Mouse (Mus musculus) forebrain, embryonic 14.5 days (tissue): ENCODE data around the gene Rhox3g. TPM values are rescaled to one million over a fixed set of nuclear protein-coding genes. Genes with fewer than 3 reads are reported as not detected.
"Not testable (repeated sequence)": the region's sequence is repeated elsewhere in the genome, so short reads cannot be mapped to it uniquely, and the experiment has no call there.

ENCODE experiments used
- ATAC-seq: fragments of 200-750 bp; cut with Nextera tagmentation; 2 replicates; pipeline ENCODE4 v1.8.0; 2017; ENCODE audit warnings: mild to moderate bottlenecking, moderate library complexity
- DNase-seq: peaks from one replicate; pipeline ENCODE4 v3.0.0-alpha.2; 2015; ENCODE audit warnings: low spot score
- H3K27ac ChIP-seq: fragments of 300-500 bp; sonication (generic); 2 replicates; pipeline ENCODE4 v1.5.1; 2014; ENCODE audit warnings: low read depth, mild to moderate bottlenecking, control low read depth, low read length, moderate library complexity
- H3K27me3 ChIP-seq: fragments of 300-500 bp; sonication (generic); replicated peaks from 2 replicates; pipeline ENCODE4 v1.6.1; 2014; ENCODE audit warnings: low read length, control low read depth, mixed read lengths; ENCODE audit not compliant: control insufficient read depth, insufficient read depth
- H3K36me3 ChIP-seq: fragments of 300-500 bp; sonication (generic); 2 replicates; pipeline ENCODE4 v1.6.1; 2014; ENCODE audit warnings: low read length, control low read depth; ENCODE audit not compliant: control insufficient read depth, insufficient read depth
- H3K4me1 ChIP-seq: fragments of 300-500 bp; sonication (generic); 2 replicates; pipeline ENCODE4 v1.6.1; 2014; ENCODE audit warnings: antibody characterized with exemption, low read length, control low read depth; ENCODE audit not compliant: control insufficient read depth, insufficient read depth
- H3K4me2 ChIP-seq: fragments of 300-500 bp; sonication (generic); 2 replicates; pipeline ENCODE4 v1.6.1; 2014; ENCODE audit warnings: mild to moderate bottlenecking, control low read depth, low read length
- H3K4me3 ChIP-seq: fragments of 300-500 bp; sonication (generic); 2 replicates; pipeline ENCODE4 v1.5.1; 2014; ENCODE audit warnings: low read depth, low read length, control low read depth
- H3K9ac ChIP-seq: fragments of 300-500 bp; sonication (generic); 2 replicates; pipeline ENCODE4 v1.6.1; 2014; ENCODE audit warnings: mild to moderate bottlenecking, low read length, control low read depth, moderate library complexity
- H3K9me3 ChIP-seq: fragments of 300-500 bp; sonication (generic); replicated peaks from 2 replicates; pipeline ENCODE4 v1.6.1; 2016; ENCODE audit warnings: low read length, control low read depth, mixed read lengths; ENCODE audit not compliant: control insufficient read depth
- WGBS: fragments of 180-500 bp; shearing (Covaris S2); extraction: QIAGEN DNeasy Blood & Tissue Kit; methylation state at CpG from one replicate; pipeline ENCODE4 v1.1.7; 2014; 5-methylcytosine and 5-hydroxymethylcytosine counted together
- polyA plus RNA-seq: library from polyadenylated mRNA; unstranded; fragments of >200 nt; fragmentation: Nextera tagmentation; extraction: Ambion mirVana; gene quantifications from 2 replicates; pipeline ENCODE4 v1.2.1, GENCODE M21; 2014

The Rhox3g gene
- polyA plus RNA-seq, result not detected in 2 replicates

DNA sequence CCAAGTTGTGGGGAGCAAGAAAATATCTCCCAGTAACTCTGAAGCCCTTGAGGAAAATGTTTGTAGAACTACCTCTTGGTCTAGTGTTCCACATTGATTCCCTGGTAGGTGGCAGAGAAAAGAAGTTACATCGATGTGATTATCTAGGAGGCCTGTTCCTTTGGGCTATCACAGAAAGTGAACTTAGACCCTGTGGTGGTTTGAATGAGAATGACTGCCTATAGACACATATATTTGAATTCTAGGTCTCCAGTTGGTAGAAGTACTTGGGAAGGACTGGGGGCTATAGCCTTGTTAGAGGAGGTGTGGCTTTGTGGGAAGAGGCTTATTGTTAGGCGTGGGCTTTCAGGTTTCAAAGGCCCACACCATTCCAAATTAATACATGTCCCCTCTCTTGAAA, at the start of gene Rhox3g:
Gene Rhox3g (minus strand): TSS at position 101 of the 400 bp plus-strand sequence.
- H3K4me3 ChIP-seq, H3K4me2 ChIP-seq, ATAC-seq, H3K27me3 ChIP-seq, H3K9ac ChIP-seq, H3K9me3 ChIP-seq, H3K4me1 ChIP-seq, DNase-seq, H3K36me3 ChIP-seq, H3K27ac ChIP-seq: not testable (repeated sequence)
- 94% methylated on average over 2 of the region's 2 CpGs for WGBS

DNA sequence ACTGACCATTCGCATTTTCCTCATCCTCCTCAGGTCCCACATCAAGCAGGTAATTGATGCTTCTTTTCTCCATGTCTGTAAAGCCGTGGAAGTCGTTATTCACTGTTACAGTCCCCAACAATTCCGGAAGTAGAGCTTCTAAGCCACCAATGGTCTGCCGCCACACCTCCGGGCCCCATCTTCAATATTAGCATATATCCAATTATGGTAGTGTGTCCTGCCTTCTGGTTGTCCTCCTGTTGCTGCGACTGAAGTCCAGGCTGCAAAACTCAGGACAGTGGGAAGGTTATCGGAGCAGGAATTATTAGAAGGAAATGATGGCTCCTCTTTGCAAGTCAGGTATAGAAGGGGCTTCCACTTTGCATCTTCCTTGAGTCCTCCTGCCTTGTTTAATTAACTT, 44.8 kb upstream of the Rhox3g start, which contains the start of gene Rhox2h:
Gene Rhox2h (minus strand): TSS at position 101 of the 400 bp plus-strand sequence.
- WGBS, result 87% methylated on average over 8 of the region's 8 CpGs
- H3K4me3 ChIP-seq, H3K27ac ChIP-seq, H3K4me2 ChIP-seq, ATAC-seq, H3K36me3 ChIP-seq, DNase-seq, H3K9me3 ChIP-seq, H3K9ac ChIP-seq, H3K4me1 ChIP-seq, H3K27me3 ChIP-seq: not testable (repeated sequence)

DNA sequence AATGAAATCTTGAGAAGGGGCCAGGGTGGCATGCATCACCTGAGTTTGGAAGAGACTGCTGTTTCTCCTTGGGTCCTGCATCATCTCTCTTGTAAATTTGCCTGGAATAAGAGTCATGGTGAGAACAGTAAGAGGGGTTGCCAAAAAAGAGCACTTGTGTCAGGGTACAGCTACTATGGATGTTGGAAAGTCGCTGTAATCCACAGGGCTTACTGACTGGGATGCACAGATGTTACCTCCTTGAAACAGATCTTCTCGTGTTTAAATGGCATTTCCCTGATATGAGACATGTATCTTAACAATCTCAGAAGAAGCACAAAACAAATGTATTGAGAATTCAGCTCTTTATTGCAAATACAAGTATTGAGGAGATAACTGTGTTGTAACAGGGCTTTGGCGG, 40.3 kb upstream of the Rhox3g start, which contains the start of gene Rhox3h:
Gene Rhox3h (minus strand): TSS at position 101 of the 400 bp plus-strand sequence.
- not testable (repeated sequence) for ATAC-seq, DNase-seq
- 91% methylated on average over 1 of the region's 3 CpGs for WGBS

DNA sequence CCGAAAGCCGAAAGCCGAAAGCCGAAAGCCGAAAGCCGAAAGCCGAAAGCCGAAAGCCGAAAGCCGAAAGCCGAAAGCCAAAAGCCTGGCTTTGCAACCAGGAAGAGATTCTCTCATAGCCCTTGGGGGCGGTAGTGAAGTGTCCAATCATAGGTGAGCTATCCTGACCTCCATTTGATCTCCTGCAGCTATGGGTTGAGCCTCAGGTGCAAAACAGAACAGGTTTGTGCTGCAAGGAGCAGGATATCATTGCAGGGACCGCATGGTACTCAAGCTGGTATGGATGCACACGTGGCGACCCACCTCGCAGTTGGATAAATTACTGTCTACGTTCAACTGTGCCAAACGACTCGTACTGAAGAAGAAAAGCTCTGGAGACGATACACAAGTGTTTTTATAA, 22.8 kb upstream of the Rhox3g start, which contains the start of gene Rhox4g:
Gene Rhox4g (minus strand): TSS at position 101 of the 400 bp plus-strand sequence.
- not testable (repeated sequence) for H3K4me1 ChIP-seq, H3K4me2 ChIP-seq, H3K27me3 ChIP-seq, H3K4me3 ChIP-seq, H3K9ac ChIP-seq, H3K36me3 ChIP-seq, H3K27ac ChIP-seq, H3K9me3 ChIP-seq, ATAC-seq, DNase-seq
- 94% methylated on average over 12 of the region's 20 CpGs for WGBS

More for the DNA sequence above, 40.3 kb upstream of the Rhox3g start, which contains the start of gene Rhox3h:
- not testable (repeated sequence) for H3K27me3 ChIP-seq, H3K4me3 ChIP-seq, H3K9me3 ChIP-seq, H3K36me3 ChIP-seq, H3K4me2 ChIP-seq, H3K27ac ChIP-seq, H3K9ac ChIP-seq, H3K4me1 ChIP-seq

DNA sequence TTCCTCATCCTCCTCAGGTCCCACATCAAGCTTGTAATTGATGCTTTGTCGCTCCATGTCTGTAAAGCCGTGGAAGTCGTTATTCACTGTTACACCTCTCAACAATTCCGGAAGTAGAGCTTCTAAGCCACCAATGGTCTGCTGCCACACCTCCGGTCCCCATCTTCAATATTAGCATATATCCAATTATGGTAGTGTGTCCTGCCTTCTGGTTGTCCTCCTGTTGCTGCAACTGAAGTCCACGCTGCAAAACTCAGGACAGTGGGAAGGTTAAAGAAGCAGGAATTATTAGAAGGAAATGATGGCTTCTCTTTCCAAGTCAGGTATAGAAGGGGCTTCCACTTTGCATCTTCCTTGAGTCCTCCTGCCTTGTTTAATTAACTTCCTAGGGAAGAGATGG, 15.0 kb upstream of the Rhox3g start, which contains the start of gene Rhox2g:
Gene Rhox2g (minus strand): TSS at position 101 of the 400 bp plus-strand sequence.
- H3K27me3 ChIP-seq, ATAC-seq, H3K36me3 ChIP-seq, H3K4me1 ChIP-seq, H3K4me3 ChIP-seq, H3K4me2 ChIP-seq, H3K9ac ChIP-seq, H3K27ac ChIP-seq, H3K9me3 ChIP-seq, DNase-seq: not testable (repeated sequence)
- WGBS, result 89% methylated on average over 6 of the region's 6 CpGs

DNA sequence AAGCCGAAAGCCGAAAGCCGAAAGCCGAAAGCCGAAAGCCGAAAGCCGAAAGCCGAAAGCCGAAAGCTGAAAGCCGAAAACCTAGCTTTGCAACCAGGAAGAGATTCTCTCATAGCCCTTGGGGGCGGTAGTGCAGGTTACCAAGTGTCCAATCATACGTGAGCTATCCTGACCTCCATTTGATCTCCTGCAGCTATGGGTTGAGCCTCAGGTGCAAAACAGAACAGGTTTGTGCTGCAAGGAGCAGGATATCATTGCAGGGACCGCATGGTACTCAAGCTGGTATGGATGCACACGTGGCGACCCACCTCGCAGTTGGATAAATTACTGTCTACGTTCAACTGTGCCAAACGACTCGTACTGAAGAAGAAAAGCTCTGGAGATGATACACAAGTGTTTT, 20.8 kb downstream of the Rhox3g start, which contains the start of gene Rhox4f:
Gene Rhox4f (minus strand): TSS at position 101 of the 400 bp plus-strand sequence.
- H3K4me1 ChIP-seq, H3K27me3 ChIP-seq, H3K9me3 ChIP-seq, H3K9ac ChIP-seq, H3K27ac ChIP-seq, H3K36me3 ChIP-seq, DNase-seq, ATAC-seq, H3K4me2 ChIP-seq, H3K4me3 ChIP-seq: not testable (repeated sequence)
- 96% methylated on average over 15 of the region's 19 CpGs for WGBS

DNA sequence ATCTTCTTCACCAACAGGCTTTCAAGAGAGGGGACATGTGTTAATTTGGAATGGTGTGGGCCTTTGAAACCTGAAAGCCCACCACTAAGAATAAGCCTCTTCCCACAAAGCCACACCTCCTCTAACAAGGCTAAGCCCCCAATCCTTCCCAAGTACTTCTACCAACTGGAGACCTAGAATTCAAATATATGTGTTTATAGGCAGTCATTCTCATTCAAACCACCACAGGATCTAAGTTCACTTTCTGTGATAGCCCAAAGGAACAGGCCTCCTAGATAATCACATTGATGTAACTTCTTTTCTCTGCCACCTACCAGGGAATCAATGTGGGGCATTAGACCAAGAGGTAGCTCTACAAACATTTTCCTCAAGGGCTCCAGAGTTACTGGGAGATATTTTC, 47.7 kb downstream of the Rhox3g start, which contains the start of gene Rhox3f:
Gene Rhox3f (plus strand): TSS at position 301 of the 400 bp plus-strand sequence.
- not testable (repeated sequence) for H3K4me1 ChIP-seq, H3K4me3 ChIP-seq, ATAC-seq, H3K27me3 ChIP-seq, H3K27ac ChIP-seq, H3K9ac ChIP-seq, H3K9me3 ChIP-seq, DNase-seq, H3K36me3 ChIP-seq, H3K4me2 ChIP-seq

Other genes with a start within 250 kb of the Rhox3g start
- not detected in 2 replicates for gene Rhox3a2, start 248.6 kb downstream of the Rhox3g start, polyA plus RNA-seq
- gene Rhox4a2, start 237.8 kb downstream of the Rhox3g start, polyA plus RNA-seq, result not detected in 2 replicates
- gene Rhox2b, start 216.5 kb downstream of the Rhox3g start, polyA plus RNA-seq, result not detected in 2 replicates
- not detected in 2 replicates for gene Rhox4b, start 196.1 kb downstream of the Rhox3g start, polyA plus RNA-seq
- gene Rhox2c, start 174.9 kb downstream of the Rhox3g start, polyA plus RNA-seq, result not detected in 2 replicates
- not detected in 2 replicates for gene Rhox3c, start 170.0 kb downstream of the Rhox3g start, polyA plus RNA-seq
- not detected in 2 replicates for gene Rhox4c, start 148.3 kb downstream of the Rhox3g start, polyA plus RNA-seq
- gene Rhox2d, start 135.2 kb downstream of the Rhox3g start, polyA plus RNA-seq, result not detected in 2 replicates
- not detected in 2 replicates for gene Rhox4d, start 114.3 kb downstream of the Rhox3g start, polyA plus RNA-seq
- gene Rhox2e, start 98.2 kb downstream of the Rhox3g start, polyA plus RNA-seq, result not detected in 2 replicates
- not detected in 2 replicates for gene Rhox3e, start 86.6 kb downstream of the Rhox3g start, polyA plus RNA-seq
- gene Rhox4e, start 71.2 kb downstream of the Rhox3g start, polyA plus RNA-seq, result not detected in 2 replicates
- not detected in 2 replicates for gene Rhox2f, start 57.2 kb downstream of the Rhox3g start, polyA plus RNA-seq
- not detected in 2 replicates for gene Rhox3f, start 47.6 kb downstream of the Rhox3g start, polyA plus RNA-seq
- gene Rhox4f, start 20.9 kb downstream of the Rhox3g start, polyA plus RNA-seq, result not detected in 2 replicates
- not detected in 2 replicates for gene Rhox2g, start 14.9 kb upstream of the Rhox3g start, polyA plus RNA-seq
- not detected in 2 replicates for gene Rhox4g, start 22.7 kb upstream of the Rhox3g start, polyA plus RNA-seq
- gene Rhox3h, start 40.2 kb upstream of the Rhox3g start, polyA plus RNA-seq, result not detected in 2 replicates
- not detected in 2 replicates for gene Rhox2h, start 44.7 kb upstream of the Rhox3g start, polyA plus RNA-seq
- gene Rhox5, start 176.2 kb upstream of the Rhox3g start, polyA plus RNA-seq, result not detected in 2 replicates
- gene Rhox6, start 198.3 kb upstream of the Rhox3g start, polyA plus RNA-seq, result not detected in 2 replicates
- not detected in 2 replicates for gene Rhox7a, start 203.1 kb upstream of the Rhox3g start, polyA plus RNA-seq